Mouse (Mus musculus): ENCODE measurements around the gene Patl2.

GRCm38 (mm10) chr2:122221378-122221777 lies 35.4 kb upstream of the Patl2 start:
- no peak for TF ChIP-seq CTCF (IDR thresholded peaks at IDR 0.05; ENCODE audit: control insufficient read depth, insufficient read depth, insufficient replicate concordance, low read depth, low read length)
- TF ChIP-seq POLR2A (IDR thresholded peaks at IDR 0.05; ENCODE audit: control insufficient read depth, low read depth, low read length), result no peak

Data from testis, adult 2 months (tissue).